Mouse (Mus musculus): ENCODE data around the gene Fgf18.

Gene Fgf18

GRCm38 (mm10) chr11:33115796-33116195, 31.4 kb downstream of the Fgf18 start:
- no peak for DNase-seq (ENCODE audit: low spot score in 2 of 2)

- no peak for DNase-seq (ENCODE audit: low spot score in 2 of 2)
These were observed 34.8 kb downstream of the Fgf18 start for GRCm38 (mm10) chr11:33112407-33112806.

GRCm38 (mm10) chr11:33110111-33110510, 37.1 kb downstream of the Fgf18 start:
- DNase-seq (ENCODE audit: low spot score in 2 of 2) = no peak

- DNase-seq (ENCODE audit: low spot score in 2 of 2) = no peak
These were observed 39.7 kb downstream of the Fgf18 start for GRCm38 (mm10) chr11:33107540-33107939.

- DNase-seq (ENCODE audit: low spot score in 2 of 2) = peak in 1 of 2 experiments; percentile 36
These were observed 42.3 kb downstream of the Fgf18 start for GRCm38 (mm10) chr11:33104911-33105316.

- DNase-seq (ENCODE audit: low spot score in 2 of 2) = no peak
These were observed 43.8 kb downstream of the Fgf18 start for GRCm38 (mm10) chr11:33103291-33103943.

- no peak for DNase-seq (ENCODE audit: low spot score in 2 of 2)
These were observed 47.1 kb downstream of the Fgf18 start for GRCm38 (mm10) chr11:33100027-33100507.

- no peak for DNase-seq (ENCODE audit: low spot score in 2 of 2)
These were observed 47.8 kb downstream of the Fgf18 start for GRCm38 (mm10) chr11:33099425-33099824.

- no peak for DNase-seq (ENCODE audit: low spot score in 2 of 2)
These were observed 48.8 kb downstream of the Fgf18 start for GRCm38 (mm10) chr11:33098446-33098845.

- no peak for DNase-seq (ENCODE audit: low spot score in 2 of 2)
These were observed 49.3 kb downstream of the Fgf18 start for GRCm38 (mm10) chr11:33097855-33098254.

GRCm38 (mm10) chr11:33089856-33090255, 57.3 kb downstream of the Fgf18 start:
- DNase-seq (ENCODE audit: low spot score in 2 of 2) = peak; percentile 43 to 66

- DNase-seq (ENCODE audit: low spot score in 2 of 2) = no peak
These were observed 59.0 kb downstream of the Fgf18 start for GRCm38 (mm10) chr11:33088181-33088580.

- DNase-seq (ENCODE audit: low spot score in 2 of 2) = no peak
These were observed 61.2 kb downstream of the Fgf18 start for GRCm38 (mm10) chr11:33086046-33086445.

GRCm38 (mm10) chr11:33085514-33085913, 61.7 kb downstream of the Fgf18 start:
- DNase-seq (ENCODE audit: low spot score in 2 of 2) = no peak

- DNase-seq (ENCODE audit: low spot score in 2 of 2) = no peak
These were observed 62.1 kb downstream of the Fgf18 start for GRCm38 (mm10) chr11:33085054-33085453.

GRCm38 (mm10) chr11:33084041-33084440, 63.2 kb downstream of the Fgf18 start:
- no peak for DNase-seq (ENCODE audit: low spot score in 2 of 2)

GRCm38 (mm10) chr11:33081175-33081574, 66.0 kb downstream of the Fgf18 start:
- no peak for DNase-seq (ENCODE audit: low spot score in 2 of 2)

GRCm38 (mm10) chr11:33080046-33080808, 67.0 kb downstream of the Fgf18 start:
- no peak for DNase-seq (ENCODE audit: low spot score in 2 of 2)

GRCm38 (mm10) chr11:33079424-33079823, 67.8 kb downstream of the Fgf18 start:
- DNase-seq (ENCODE audit: low spot score in 2 of 2) = no peak

GRCm38 (mm10) chr11:33078036-33078435, 69.2 kb downstream of the Fgf18 start:
- DNase-seq (ENCODE audit: low spot score in 2 of 2) = no peak

- DNase-seq (ENCODE audit: low spot score in 2 of 2) = peak; percentile 75
These were observed 71.9 kb downstream of the Fgf18 start for GRCm38 (mm10) chr11:33075293-33075692.

GRCm38 (mm10) chr11:33074541-33074940, 72.7 kb downstream of the Fgf18 start:
- no peak for DNase-seq (ENCODE audit: low spot score in 2 of 2)

GRCm38 (mm10) chr11:33071358-33071922, 75.8 kb downstream of the Fgf18 start:
- no peak for DNase-seq (ENCODE audit: low spot score in 2 of 2)

Data from right cerebral cortex, postnatal 10 days (tissue).